Mouse (Mus musculus): Measurements from ENCODE around the gene Gpr21. TPM values are rescaled to one million over a fixed set of nuclear protein-coding genes. Genes with fewer than 3 reads are reported as not detected.

Gene Gpr21
- polyA plus RNA-seq, 1 experiment from 2014 or later: 0.13 TPM

Other genes with a start within 250 kb of the Gpr21 start
- not detected in 2 replicates for gene Olfr368, start 189.8 kb upstream of the Gpr21 start, polyA plus RNA-seq (2015; fragmentation: Nextera tagmentation; extraction: Ambion mirVana)
- gene Pdcl, start 157.0 kb upstream of the Gpr21 start, polyA plus RNA-seq (2015; fragmentation: Nextera tagmentation; extraction: Ambion mirVana): 10.1 and 10.3 TPM in 2 replicates
- gene Rc3h2, start 93.4 kb upstream of the Gpr21 start, polyA plus RNA-seq (2015; fragmentation: Nextera tagmentation; extraction: Ambion mirVana): 3.8 and 5.3 TPM in 2 replicates
- 1.5 and 1.6 TPM in 2 replicates for gene Zbtb26, start 73.2 kb upstream of the Gpr21 start, polyA plus RNA-seq (2015; fragmentation: Nextera tagmentation; extraction: Ambion mirVana)
- 2.5 TPM in 2 replicates for gene Zbtb6, start 73.2 kb upstream of the Gpr21 start, polyA plus RNA-seq (2015; fragmentation: Nextera tagmentation; extraction: Ambion mirVana)
- 6.1 and 6.3 TPM in 2 replicates for gene Rabgap1, start 73.1 kb upstream of the Gpr21 start, polyA plus RNA-seq (2015; fragmentation: Nextera tagmentation; extraction: Ambion mirVana)
- 9.5 and 11.3 TPM in 2 replicates for gene Strbp, start 187.5 kb downstream of the Gpr21 start, polyA plus RNA-seq (2015; fragmentation: Nextera tagmentation; extraction: Ambion mirVana)

All from liver, embryonic 15.5 days (tissue).